Mouse (Mus musculus): ENCODE results near the gene Fgf10.

DNA sequence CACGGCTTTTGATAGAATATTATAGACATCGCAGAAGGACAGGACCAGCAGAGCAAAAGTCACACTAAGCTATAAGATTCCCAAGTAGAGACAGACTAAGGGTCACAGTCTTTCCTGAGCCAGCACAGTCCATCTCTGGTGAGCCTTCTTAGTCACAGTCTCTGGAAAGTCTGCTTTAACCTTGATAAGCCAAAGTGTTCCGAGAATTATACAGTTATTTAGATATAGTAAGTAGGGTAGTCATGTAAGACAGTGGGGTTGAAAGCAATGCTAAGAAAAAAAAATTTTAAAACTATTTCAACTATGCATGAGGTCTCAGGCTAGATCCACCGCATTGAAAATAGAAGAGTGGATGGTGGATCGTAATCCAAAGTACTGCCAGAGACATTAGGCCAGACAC is 33.5 kb upstream of the Fgf10 start:
- TF ChIP-seq CTCF (conservative IDR thresholded peaks at IDR 0.05; ENCODE audit: insufficient read depth, insufficient read length, low read depth, low read length) (no peak), POLR2A (IDR thresholded peaks at IDR 0.05; ENCODE audit: low read depth, low read length) (no peak)
